Mouse (Mus musculus): ENCODE results near the gene Elmod3. TPM values are rescaled to one million over a fixed set of nuclear protein-coding genes. Genes with fewer than 3 reads are reported as not detected.

Elmod3 gene
- polyA plus RNA-seq, 1 experiment, result 40.2 TPM

DNA sequence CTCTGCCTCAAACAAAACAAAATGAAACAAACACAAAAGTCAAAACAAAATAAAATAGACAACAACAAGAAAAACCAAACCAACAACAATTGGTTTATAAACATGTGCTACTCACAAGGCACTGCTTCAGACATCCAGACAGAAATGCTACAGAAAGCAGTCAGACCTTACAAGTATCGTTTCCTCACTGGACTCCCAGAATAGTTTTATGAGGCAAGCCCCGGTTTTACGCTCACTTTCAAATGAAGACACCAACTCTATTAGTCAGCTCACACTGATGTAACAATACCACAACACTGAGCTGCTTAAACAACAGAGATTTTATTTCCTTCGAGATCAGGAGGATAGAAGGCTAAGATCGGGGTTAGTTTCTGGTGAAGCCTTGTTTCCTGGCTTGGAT, 75.9 kb downstream of the Elmod3 start:
- TF ChIP-seq CTCF (IDR thresholded peaks at IDR 0.05; ENCODE audit: control insufficient read depth, insufficient read depth, insufficient replicate concordance, low read depth, low read length) (no peak), POLR2A (IDR thresholded peaks at IDR 0.05; ENCODE audit: control insufficient read depth, low read depth, low read length) (no peak)
- no peaks in the 10 kb centered on the region for H3K36me3 ChIP-seq (ENCODE audit: control insufficient read depth, insufficient read depth, low read length)
- no peak overlapping the region for H3K27ac ChIP-seq (ENCODE audit: control insufficient read depth, insufficient read depth, low read depth, low read length)
- peaks cover 23% of the 10 kb centered on the region for H3K4me1 ChIP-seq (ENCODE audit: control insufficient read depth, insufficient read depth, low read length)
- no peaks in the 10 kb centered on the region for H3K27me3 ChIP-seq (ENCODE audit: control insufficient read depth, insufficient read depth, low read length)
- H3K4me3 ChIP-seq (ENCODE audit: control insufficient read depth, low read depth, low read length), result no peak overlapping the region

DNA sequence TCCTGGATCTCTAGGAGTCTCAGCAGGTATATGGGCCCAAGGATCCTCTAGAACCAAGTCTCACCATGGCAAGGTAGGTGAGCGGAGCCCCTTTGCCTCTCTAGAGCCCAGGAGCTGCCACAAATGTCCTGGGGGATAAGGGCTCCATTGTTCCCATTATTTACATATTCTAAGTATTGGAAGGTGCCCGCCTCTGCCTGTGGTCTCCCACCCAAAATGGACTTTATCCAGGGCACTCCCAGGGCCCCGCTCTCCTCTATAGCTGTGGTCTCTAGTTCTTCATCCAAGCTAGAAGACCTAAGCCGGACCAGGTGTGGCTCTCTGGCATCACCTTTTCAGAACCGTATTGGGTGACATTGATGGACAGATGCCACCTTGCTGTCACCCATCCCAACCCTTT, 76.6 kb downstream of the Elmod3 start, which contains the start of gene Sh2d6:
Sh2d6 (minus strand) TSS at position 101 of the 400 bp plus-strand sequence.
- Histone ChIP-seq H3K36me3 (ENCODE audit: control insufficient read depth, insufficient read depth, low read length) (no peaks in the 10 kb centered on the region), H3K4me3 (ENCODE audit: control insufficient read depth, low read depth, low read length) (peak within 1 kb of the TSS; percentile 84), H3K27ac (ENCODE audit: control insufficient read depth, insufficient read depth, low read depth, low read length) (no peak within 1 kb of the TSS), H3K27me3 (ENCODE audit: control insufficient read depth, insufficient read depth, low read length) (no peaks in the 10 kb centered on the region), H3K4me1 (ENCODE audit: control insufficient read depth, insufficient read depth, low read length) (peaks cover 23% of the 10 kb centered on the region)
- no peak for TF ChIP-seq CTCF (IDR thresholded peaks at IDR 0.05; ENCODE audit: control insufficient read depth, insufficient read depth, insufficient replicate concordance, low read depth, low read length)
- TF ChIP-seq POLR2A (IDR thresholded peaks at IDR 0.05; ENCODE audit: control insufficient read depth, low read depth, low read length), result no peak

DNA sequence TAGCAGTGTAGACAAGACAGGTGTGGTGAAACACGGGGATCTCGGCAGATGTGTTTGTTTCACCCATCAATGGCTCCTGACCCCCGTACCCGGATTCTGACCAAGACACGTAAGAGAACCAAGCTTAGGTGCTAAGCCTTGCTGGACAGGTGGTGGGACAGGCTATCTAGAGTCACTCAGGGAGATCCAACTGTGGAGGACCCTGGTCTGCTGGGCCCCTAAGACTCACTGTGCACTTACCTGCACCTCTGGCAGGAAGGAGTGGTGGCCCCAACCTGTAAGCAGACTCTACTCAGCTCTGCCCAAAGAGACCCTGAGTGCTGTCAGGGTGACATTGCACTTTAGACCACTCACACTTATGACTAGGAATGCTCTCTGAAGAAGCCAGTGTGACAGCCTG, 77.3 kb downstream of the Elmod3 start:
- Histone ChIP-seq H3K36me3 (ENCODE audit: control insufficient read depth, insufficient read depth, low read length) (no peaks in the 10 kb centered on the region), H3K27ac (ENCODE audit: control insufficient read depth, insufficient read depth, low read depth, low read length) (no peak overlapping the region), H3K4me1 (ENCODE audit: control insufficient read depth, insufficient read depth, low read length) (peaks cover 23% of the 10 kb centered on the region), H3K4me3 (ENCODE audit: control insufficient read depth, low read depth, low read length) (peak overlapping the region; percentile 84), H3K27me3 (ENCODE audit: control insufficient read depth, insufficient read depth, low read length) (no peaks in the 10 kb centered on the region)
- no peak for TF ChIP-seq CTCF (IDR thresholded peaks at IDR 0.05; ENCODE audit: control insufficient read depth, insufficient read depth, insufficient replicate concordance, low read depth, low read length)

DNA sequence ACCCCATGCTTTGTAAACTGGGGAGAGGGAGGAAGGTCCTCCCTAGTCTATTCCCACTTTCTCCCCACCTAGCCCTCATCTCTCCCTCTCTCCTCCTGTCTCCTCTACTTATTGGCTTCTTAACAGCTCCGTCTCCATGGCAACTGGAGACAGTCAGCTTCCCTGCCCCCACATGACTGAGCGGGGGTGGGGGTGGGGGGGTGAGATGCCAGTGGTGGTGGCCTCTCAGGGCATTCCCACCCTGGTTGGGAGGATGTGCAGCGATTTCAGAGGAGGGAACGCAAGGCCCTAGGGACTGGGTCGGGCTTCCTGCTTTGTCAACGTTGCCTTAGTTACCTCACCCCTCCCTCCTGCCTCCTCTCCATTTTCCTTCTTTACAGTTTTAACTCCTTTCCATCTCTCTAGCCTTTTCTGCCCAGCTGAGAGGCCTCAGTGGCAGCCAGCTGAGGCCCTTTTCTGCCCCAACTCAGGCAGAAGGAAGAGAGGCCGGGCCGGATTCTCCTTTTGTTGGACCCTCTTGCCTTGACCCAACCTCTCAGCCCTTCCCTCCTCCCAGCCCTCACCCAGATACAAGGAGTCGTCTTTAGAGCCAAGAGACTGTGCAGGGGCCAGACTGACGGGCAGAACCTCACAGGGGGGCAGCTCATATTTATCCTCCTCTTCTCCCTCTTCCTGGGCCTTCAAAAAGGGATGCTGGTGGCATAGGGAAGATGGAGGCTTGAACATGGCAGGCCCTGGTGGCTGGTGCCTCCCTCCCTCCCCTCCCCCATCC, 78.1 kb downstream of the Elmod3 start:
- H3K36me3 ChIP-seq (ENCODE audit: control insufficient read depth, insufficient read depth, low read length), result no peaks in the 10 kb centered on the region
- H3K4me3 ChIP-seq (ENCODE audit: control insufficient read depth, low read depth, low read length), result peak overlapping the region; percentile 84
- TF ChIP-seq CTCF (IDR thresholded peaks at IDR 0.05; ENCODE audit: control insufficient read depth, insufficient read depth, insufficient replicate concordance, low read depth, low read length) (no peak), POLR2A (IDR thresholded peaks at IDR 0.05; ENCODE audit: control insufficient read depth, low read depth, low read length) (peak; percentile 40; the same call in 1 of the 2 replicates)
- no peaks in the 10 kb centered on the region for H3K27me3 ChIP-seq (ENCODE audit: control insufficient read depth, insufficient read depth, low read length)
- peaks cover 23% of the 10 kb centered on the region for H3K4me1 ChIP-seq (ENCODE audit: control insufficient read depth, insufficient read depth, low read length)
- peak overlapping the region; percentile 69; the same call in 1 of the 2 replicates for H3K27ac ChIP-seq (ENCODE audit: control insufficient read depth, insufficient read depth, low read depth, low read length)

DNA sequence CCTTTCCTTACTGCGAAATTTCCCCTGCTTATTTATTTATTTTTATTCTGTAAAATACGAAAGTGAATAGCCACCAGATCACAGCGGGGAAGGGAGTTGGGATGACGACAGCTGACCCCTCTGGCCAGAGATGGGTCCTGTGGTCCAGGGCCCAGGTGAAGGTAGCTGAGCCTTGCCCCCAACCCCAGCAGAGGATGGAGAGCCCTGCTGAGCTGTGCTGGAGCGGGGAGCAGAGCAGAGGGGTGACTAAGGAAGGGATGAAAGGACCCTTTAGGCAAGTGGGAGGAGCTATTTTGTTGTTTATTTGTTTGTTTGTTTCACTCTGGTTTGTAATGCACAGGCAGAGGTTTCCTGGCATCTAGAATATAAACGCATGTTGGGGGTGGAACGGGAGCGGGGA, 78.9 kb downstream of the Elmod3 start:
- Histone ChIP-seq H3K36me3 (ENCODE audit: control insufficient read depth, insufficient read depth, low read length) (no peaks in the 10 kb centered on the region), H3K27me3 (ENCODE audit: control insufficient read depth, insufficient read depth, low read length) (no peaks in the 10 kb centered on the region), H3K27ac (ENCODE audit: control insufficient read depth, insufficient read depth, low read depth, low read length) (no peak overlapping the region), H3K4me1 (ENCODE audit: control insufficient read depth, insufficient read depth, low read length) (peaks cover 25% of the 10 kb centered on the region), H3K4me3 (ENCODE audit: control insufficient read depth, low read depth, low read length) (peak overlapping the region; percentile 85)
- no peak for TF ChIP-seq POLR2A (IDR thresholded peaks at IDR 0.05; ENCODE audit: control insufficient read depth, low read depth, low read length)
- no peak for TF ChIP-seq CTCF (IDR thresholded peaks at IDR 0.05; ENCODE audit: control insufficient read depth, insufficient read depth, insufficient replicate concordance, low read depth, low read length)

DNA sequence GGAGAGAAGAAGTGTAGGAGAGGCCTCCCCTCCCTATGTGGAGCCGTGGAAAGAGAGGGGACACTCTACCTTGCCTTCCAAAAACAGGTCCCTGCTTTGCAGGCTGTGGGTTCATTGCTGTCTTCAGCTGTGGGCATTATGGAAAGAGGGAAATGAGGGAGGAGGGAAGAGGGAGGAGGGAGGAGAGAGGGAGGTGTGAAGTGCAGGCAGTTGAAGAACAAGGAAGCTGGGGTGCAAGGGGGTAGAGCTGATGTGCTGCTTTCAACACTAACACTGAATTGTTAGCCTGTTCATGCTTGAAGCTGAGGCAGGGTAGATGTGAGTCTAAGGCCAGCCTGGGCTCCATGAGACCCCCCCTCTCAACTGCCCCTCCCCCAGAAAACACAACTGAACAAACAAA, 79.4 kb downstream of the Elmod3 start:
- Histone ChIP-seq H3K4me3 (ENCODE audit: control insufficient read depth, low read depth, low read length) (peak overlapping the region; percentile 85), H3K27ac (ENCODE audit: control insufficient read depth, insufficient read depth, low read depth, low read length) (no peak overlapping the region), H3K27me3 (ENCODE audit: control insufficient read depth, insufficient read depth, low read length) (no peaks in the 10 kb centered on the region), H3K4me1 (ENCODE audit: control insufficient read depth, insufficient read depth, low read length) (peaks cover 25% of the 10 kb centered on the region), H3K36me3 (ENCODE audit: control insufficient read depth, insufficient read depth, low read length) (no peaks in the 10 kb centered on the region)
- TF ChIP-seq POLR2A (IDR thresholded peaks at IDR 0.05; ENCODE audit: control insufficient read depth, low read depth, low read length) (no peak), CTCF (IDR thresholded peaks at IDR 0.05; ENCODE audit: control insufficient read depth, insufficient read depth, insufficient replicate concordance, low read depth, low read length) (no peak)

Other genes starting within 250 kb of the Elmod3 start
- gene Tmem150a, start 243.0 kb downstream of the Elmod3 start, polyA plus RNA-seq (2012; rRNA removed), result 6.6 and 8.7 TPM in 2 replicates
- 284 and 298 TPM in 2 replicates for gene Rnf181, start 231.5 kb downstream of the Elmod3 start, polyA plus RNA-seq (2012; rRNA removed)
- 25.8 and 26.6 TPM in 2 replicates for gene Vamp5, start 217.9 kb downstream of the Elmod3 start, polyA plus RNA-seq (2012; rRNA removed)
- gene Vamp8, start 207.7 kb downstream of the Elmod3 start, polyA plus RNA-seq (2012; rRNA removed), result 14.8 and 16.0 TPM in 2 replicates
- gene Ggcx, start 184.1 kb downstream of the Elmod3 start, polyA plus RNA-seq (2012; rRNA removed), result 4.0 and 4.1 TPM in 2 replicates
- 55.5 and 67.4 TPM in 2 replicates for gene Mat2a, start 158.9 kb downstream of the Elmod3 start, polyA plus RNA-seq (2012; rRNA removed)
- gene Sh2d6, start 76.7 kb downstream of the Elmod3 start, polyA plus RNA-seq (2012; rRNA removed), result 76.8 and 77.0 TPM in 2 replicates
- 1.3 and 4.1 TPM in 2 replicates for gene Capg, start 54.0 kb downstream of the Elmod3 start, polyA plus RNA-seq (2012; rRNA removed)
- 9.4 and 11.0 TPM in 2 replicates for gene Retsat, start 62 bp upstream of the Elmod3 start, polyA plus RNA-seq (2012; rRNA removed)
- 21.4 and 29.8 TPM in 2 replicates for gene Tgoln1, start 18.6 kb upstream of the Elmod3 start, polyA plus RNA-seq (2012; rRNA removed)
- gene Tcf7l1, start 190.8 kb upstream of the Elmod3 start, polyA plus RNA-seq (2012; rRNA removed), result 3.0 and 3.5 TPM in 2 replicates